Mouse (Mus musculus) intestine, embryonic 15.5 days (tissue): ENCODE results near the gene Srgap2. TPM values are rescaled to one million over a fixed set of nuclear protein-coding genes. Genes with fewer than 3 reads are reported as not detected.

Source experiments
- ATAC-seq: fragments of 200-750 bp; cut with Nextera tagmentation; 2 replicates; pipeline ENCODE4 v1.8.0; 2017; ENCODE audit warnings: moderate TSS enrichment, moderate library complexity
- H3K27ac ChIP-seq: fragments of 300-500 bp; sonication (generic); 2 replicates; pipeline ENCODE4 v1.5.1; 2015; ENCODE audit warnings: mild to moderate bottlenecking, inconsistent platforms
- H3K27me3 ChIP-seq: fragments of 300-500 bp; sonication (generic); replicated peaks from 2 replicates; pipeline ENCODE4 v1.6.1; 2015; ENCODE audit warnings: inconsistent platforms
- H3K36me3 ChIP-seq: fragments of 300-500 bp; sonication (generic); 2 replicates; pipeline ENCODE4 v1.6.1; 2015; ENCODE audit warnings: inconsistent platforms
- H3K4me1 ChIP-seq: fragments of 300-500 bp; sonication (generic); replicated peaks from 2 replicates; pipeline ENCODE4 v1.6.1; 2015; ENCODE audit warnings: inconsistent platforms
- H3K4me2 ChIP-seq: fragments of 300-500 bp; sonication (generic); replicated peaks from 2 replicates; pipeline ENCODE4 v1.6.1; 2015; ENCODE audit warnings: mild to moderate bottlenecking, inconsistent platforms
- H3K4me3 ChIP-seq: fragments of 300-500 bp; sonication (generic); replicated peaks from 2 replicates; pipeline ENCODE4 v1.5.1; 2015; ENCODE audit warnings: inconsistent platforms
- H3K9ac ChIP-seq: fragments of 300-500 bp; sonication (generic); 2 replicates; pipeline ENCODE4 v1.6.1; 2015; ENCODE audit warnings: inconsistent platforms
- H3K9me3 ChIP-seq: fragments of 300-500 bp; sonication (generic); 2 replicates; pipeline ENCODE4 v1.6.1; 2016; ENCODE audit warnings: inconsistent platforms
- WGBS: fragments of 180-500 bp; shearing (Covaris S2); methylation state at CpG from one replicate; pipeline ENCODE4 v1.1.7; 2015; 5-methylcytosine and 5-hydroxymethylcytosine counted together
- polyA plus RNA-seq: library from polyadenylated mRNA; unstranded; fragments of >200 nt; fragmentation: Nextera tagmentation; extraction: Ambion mirVana; gene quantifications from 2 replicates; pipeline ENCODE4 v1.2.1, GENCODE M21; 2015

Gene Srgap2
- polyA plus RNA-seq, 1 experiment from 2014 or later = 7.9 TPM

GRCm38 (mm10) chr1:131486094-131486850, 40.9 kb downstream of the Srgap2 start:
- Histone ChIP-seq H3K4me1 (no peaks in the 10 kb centered on the region), H3K27me3 (no peaks in the 10 kb centered on the region), H3K4me2 (no peak overlapping the region), H3K9me3 (no peaks in the 10 kb centered on the region), H3K4me3 (no peak overlapping the region), H3K27ac (no peak overlapping the region), H3K9ac (no peak overlapping the region), H3K36me3 (no peaks in the 10 kb centered on the region)
- no peak for ATAC-seq
- WGBS = 59% methylated on average over 5 of the region's 5 CpGs

GRCm38 (mm10) chr1:131482242-131482641, 44.9 kb downstream of the Srgap2 start:
- Histone ChIP-seq H3K9ac (no peak overlapping the region), H3K4me2 (no peak overlapping the region), H3K27ac (no peak overlapping the region), H3K36me3 (no peaks in the 10 kb centered on the region), H3K4me1 (no peaks in the 10 kb centered on the region), H3K27me3 (no peaks in the 10 kb centered on the region), H3K9me3 (no peaks in the 10 kb centered on the region), H3K4me3 (no peak overlapping the region)
- 80% methylated on average over 3 of the region's 3 CpGs for WGBS
- ATAC-seq = no peak

DNA sequence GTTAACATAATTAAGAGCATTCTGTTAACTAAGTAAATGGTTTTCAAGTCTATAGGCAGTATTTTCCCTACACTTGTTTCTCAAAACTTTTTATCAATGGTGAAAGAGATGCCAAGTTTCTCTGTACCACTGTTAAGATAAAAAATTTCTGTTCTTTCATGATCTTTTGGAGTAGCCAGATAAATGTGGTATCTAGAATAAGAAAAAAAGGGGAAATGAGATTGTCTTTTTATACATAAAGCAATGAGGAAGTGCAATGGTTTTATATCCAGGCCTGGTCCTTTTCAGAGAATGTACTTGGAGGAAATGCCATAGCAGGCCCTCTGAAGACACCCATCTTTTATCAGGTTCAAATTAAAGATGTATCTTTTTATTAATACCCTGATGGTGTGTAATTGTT, 45.8 kb downstream of the Srgap2 start:
- Histone ChIP-seq H3K9me3 (no peaks in the 10 kb centered on the region), H3K4me3 (no peak overlapping the region), H3K36me3 (no peaks in the 10 kb centered on the region), H3K27me3 (no peaks in the 10 kb centered on the region), H3K4me1 (no peaks in the 10 kb centered on the region), H3K27ac (no peak overlapping the region), H3K4me2 (no peak overlapping the region), H3K9ac (no peak overlapping the region)
- no peak for ATAC-seq

GRCm38 (mm10) chr1:131478770-131479305, 48.3 kb downstream of the Srgap2 start:
- no peaks in the 10 kb centered on the region for H3K36me3 ChIP-seq
- 63% methylated on average over 2 of the region's 2 CpGs for WGBS
- no peaks in the 10 kb centered on the region for H3K9me3 ChIP-seq
- no peak overlapping the region for H3K9ac ChIP-seq
- ATAC-seq = no peak
- no peak overlapping the region for H3K4me3 ChIP-seq
- no peaks in the 10 kb centered on the region for H3K27me3 ChIP-seq
- H3K4me2 ChIP-seq = no peak overlapping the region
- H3K4me1 ChIP-seq = no peaks in the 10 kb centered on the region
- no peak overlapping the region for H3K27ac ChIP-seq

GRCm38 (mm10) chr1:131475306-131475705, 51.8 kb downstream of the Srgap2 start:
- no peak overlapping the region for H3K4me2 ChIP-seq
- H3K9me3 ChIP-seq = no peaks in the 10 kb centered on the region
- no peak overlapping the region for H3K9ac ChIP-seq
- H3K4me3 ChIP-seq = no peak overlapping the region
- no peaks in the 10 kb centered on the region for H3K4me1 ChIP-seq
- H3K27ac ChIP-seq = no peak overlapping the region
- no peak for ATAC-seq
- no peaks in the 10 kb centered on the region for H3K36me3 ChIP-seq
- no peaks in the 10 kb centered on the region for H3K27me3 ChIP-seq

GRCm38 (mm10) chr1:131473631-131474118, 53.5 kb downstream of the Srgap2 start:
- ATAC-seq = no peak
- H3K9me3 ChIP-seq = no peaks in the 10 kb centered on the region

DNA sequence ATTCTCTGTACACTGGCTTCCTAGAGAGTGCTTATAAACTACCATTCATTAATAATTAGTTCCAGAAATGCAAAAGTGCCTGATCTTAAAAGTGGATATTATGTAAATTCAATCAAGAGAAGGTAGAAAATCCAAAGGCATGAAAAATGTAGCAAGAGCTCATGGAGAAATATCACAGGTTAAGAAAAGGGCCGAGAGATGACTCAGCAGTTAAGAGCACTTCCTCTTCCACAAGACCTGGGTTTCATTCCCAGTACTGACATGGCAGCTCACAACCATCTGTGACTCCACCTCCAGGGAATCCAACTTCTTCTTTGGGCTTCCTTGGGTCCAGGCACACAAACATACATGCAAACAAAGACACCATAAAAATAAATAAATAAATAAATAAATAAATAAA, 56.6 kb downstream of the Srgap2 start:
- no peak for ATAC-seq

More at GRCm38 (mm10) chr1:131473631-131474118, 53.5 kb downstream of the Srgap2 start:
- no peaks in the 10 kb centered on the region for H3K4me1 ChIP-seq
- H3K4me2 ChIP-seq = no peak overlapping the region
- no peaks in the 10 kb centered on the region for H3K27me3 ChIP-seq
- no peak overlapping the region for H3K27ac ChIP-seq
- H3K9ac ChIP-seq = no peak overlapping the region
- H3K36me3 ChIP-seq = no peaks in the 10 kb centered on the region
- H3K4me3 ChIP-seq = no peak overlapping the region

GRCm38 (mm10) chr1:131465855-131466254, 61.3 kb downstream of the Srgap2 start:
- no peak for ATAC-seq
- H3K4me1 ChIP-seq = no peaks in the 10 kb centered on the region

More for the DNA sequence above, 56.6 kb downstream of the Srgap2 start:
- Histone ChIP-seq H3K9me3 (no peaks in the 10 kb centered on the region), H3K27ac (no peak overlapping the region), H3K36me3 (no peaks in the 10 kb centered on the region), H3K9ac (no peak overlapping the region), H3K27me3 (no peaks in the 10 kb centered on the region), H3K4me1 (no peaks in the 10 kb centered on the region), H3K4me3 (no peak overlapping the region), H3K4me2 (no peak overlapping the region)
- WGBS = 90% methylated on average over 1 of the region's 1 CpGs

DNA sequence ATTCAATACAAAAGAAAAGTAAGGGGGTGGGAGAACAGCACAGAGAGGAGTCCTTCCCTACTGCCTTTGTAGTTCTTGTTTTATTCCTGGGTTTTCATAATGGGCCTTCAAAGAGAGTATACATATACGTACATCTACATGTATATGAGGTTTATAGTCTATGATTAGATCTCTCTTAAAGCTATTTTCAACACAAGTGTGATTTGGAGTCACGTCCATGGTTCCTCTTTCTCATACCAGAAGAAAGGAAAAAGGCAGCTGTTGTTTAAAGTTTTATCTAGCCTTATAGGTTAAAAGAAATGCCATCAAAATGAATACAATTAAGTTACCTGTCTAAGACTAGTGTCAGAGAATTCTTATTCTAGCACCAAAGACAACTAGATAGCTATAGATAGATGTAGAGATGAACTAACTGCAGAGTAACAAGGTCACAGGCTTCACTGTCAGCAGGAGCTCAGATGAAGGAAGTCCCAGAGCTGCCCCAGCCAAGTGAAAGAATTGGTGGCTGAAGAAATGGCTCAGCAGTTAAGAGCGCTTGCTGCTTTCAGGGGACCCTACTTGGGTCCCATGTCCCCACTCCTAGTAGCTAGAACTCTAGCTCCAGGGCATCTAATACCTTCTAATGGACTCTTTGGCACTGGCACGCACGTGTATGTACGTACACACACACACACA, 63.1 kb downstream of the Srgap2 start:
- Histone ChIP-seq H3K27me3 (no peaks in the 10 kb centered on the region), H3K9me3 (no peaks in the 10 kb centered on the region), H3K4me3 (no peak overlapping the region), H3K4me1 (no peaks in the 10 kb centered on the region), H3K27ac (no peak overlapping the region), H3K36me3 (no peaks in the 10 kb centered on the region), H3K9ac (no peak overlapping the region), H3K4me2 (no peak overlapping the region)
- ATAC-seq = no peak
- 88% methylated on average over 6 of the region's 6 CpGs for WGBS

More at GRCm38 (mm10) chr1:131465855-131466254, 61.3 kb downstream of the Srgap2 start:
- no peaks in the 10 kb centered on the region for H3K9me3 ChIP-seq
- H3K27me3 ChIP-seq = no peaks in the 10 kb centered on the region
- WGBS = 85% methylated on average over 4 of the region's 4 CpGs
- no peak overlapping the region for H3K4me2 ChIP-seq
- no peak overlapping the region for H3K9ac ChIP-seq
- H3K4me3 ChIP-seq = no peak overlapping the region
- no peak overlapping the region for H3K27ac ChIP-seq
- no peaks in the 10 kb centered on the region for H3K36me3 ChIP-seq

DNA sequence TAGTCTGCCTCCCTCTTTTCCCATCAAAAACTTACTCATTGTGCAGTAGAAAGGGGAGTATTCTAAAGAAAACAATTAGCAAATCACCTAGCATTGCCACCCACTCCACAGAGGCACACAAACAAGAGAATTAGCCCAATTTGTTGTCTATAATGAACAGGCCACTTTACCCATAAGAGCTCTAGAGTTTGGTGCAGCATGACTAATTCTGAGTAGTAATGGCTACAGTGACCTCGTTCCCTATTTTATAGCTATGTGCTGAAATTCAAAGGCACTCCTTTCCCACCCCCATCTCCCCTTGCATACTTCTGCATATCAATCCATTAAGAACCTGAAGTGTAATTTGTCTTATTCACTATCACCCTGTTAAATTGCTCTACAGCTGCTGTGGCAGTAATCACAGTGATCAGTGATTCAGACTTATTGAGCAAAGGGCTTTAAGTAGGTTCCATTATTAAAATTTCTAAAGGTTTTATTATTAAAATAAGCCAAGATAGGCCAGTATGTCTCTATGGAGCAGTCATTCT, 64.5 kb downstream of the Srgap2 start:
- H3K27me3 ChIP-seq = no peaks in the 10 kb centered on the region
- no peaks in the 10 kb centered on the region for H3K9me3 ChIP-seq
- H3K4me3 ChIP-seq = no peak overlapping the region
- no peak overlapping the region for H3K27ac ChIP-seq
- H3K4me1 ChIP-seq = no peaks in the 10 kb centered on the region
- WGBS = 65% methylated on average over 1 of the region's 1 CpGs
- no peak overlapping the region for H3K4me2 ChIP-seq
- H3K9ac ChIP-seq = no peak overlapping the region
- no peaks in the 10 kb centered on the region for H3K36me3 ChIP-seq
- ATAC-seq = no peak

DNA sequence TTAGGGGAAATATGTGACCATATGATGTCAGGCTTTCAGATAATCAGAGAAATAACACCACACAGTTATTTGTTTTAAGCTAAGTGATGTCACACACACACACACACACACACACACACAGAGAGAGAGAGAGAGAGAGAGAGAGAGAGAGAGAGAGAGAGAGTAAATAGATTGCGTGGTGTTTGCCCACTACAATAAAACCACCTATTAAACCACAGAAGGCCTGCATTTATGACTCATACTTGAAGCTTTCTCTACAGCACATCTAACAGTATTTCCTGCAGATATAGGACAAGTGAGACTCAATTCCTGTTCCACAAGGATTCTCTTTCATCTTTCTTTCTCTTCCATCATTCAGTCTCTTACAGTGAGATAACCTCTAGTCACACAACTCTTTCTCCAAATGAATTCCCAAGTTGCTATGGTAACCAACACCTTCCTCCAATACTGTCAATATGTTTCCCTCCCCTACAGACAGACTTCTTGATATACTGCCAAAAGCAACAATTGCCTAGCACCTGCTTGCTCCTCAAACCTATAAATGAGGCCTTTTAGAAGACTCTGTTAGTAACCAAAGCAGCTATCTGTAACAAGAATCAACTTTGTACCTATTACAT, 66.1 kb downstream of the Srgap2 start:
- 78% methylated on average over 1 of the region's 1 CpGs for WGBS
- no peaks in the 10 kb centered on the region for H3K9me3 ChIP-seq
- no peak overlapping the region for H3K4me3 ChIP-seq
- no peaks in the 10 kb centered on the region for H3K27me3 ChIP-seq
- no peak for ATAC-seq
- H3K27ac ChIP-seq = no peak overlapping the region
- H3K4me2 ChIP-seq = no peak overlapping the region
- no peaks in the 10 kb centered on the region for H3K36me3 ChIP-seq
- no peak overlapping the region for H3K9ac ChIP-seq
- no peaks in the 10 kb centered on the region for H3K4me1 ChIP-seq

DNA sequence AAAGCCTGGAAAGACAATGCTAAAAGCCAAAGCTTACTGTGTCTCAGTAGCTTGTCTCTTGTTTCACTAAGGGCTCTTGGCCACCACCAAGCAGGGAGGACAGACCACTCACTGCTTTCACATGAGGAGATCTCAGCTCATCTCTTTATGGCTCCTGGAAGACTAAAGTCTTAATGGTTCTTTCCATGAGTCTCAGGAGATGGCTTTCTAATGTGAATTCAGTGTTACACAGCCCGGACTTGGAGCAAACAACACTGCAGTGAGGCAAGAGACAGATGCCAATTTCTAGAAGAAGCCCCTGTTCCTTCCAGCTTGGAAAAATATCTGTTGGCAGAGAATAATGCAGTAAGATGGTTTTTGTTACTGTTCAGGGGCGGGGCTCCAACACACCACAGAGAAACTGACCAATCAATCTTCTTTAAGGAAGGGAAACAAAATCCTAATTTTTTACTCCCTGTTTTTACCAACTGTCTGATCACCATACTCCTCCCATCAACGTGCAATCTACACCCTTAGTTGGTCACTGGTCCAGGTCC, 71.7 kb downstream of the Srgap2 start:
- no peaks in the 10 kb centered on the region for H3K36me3 ChIP-seq
- no peak overlapping the region for H3K27ac ChIP-seq
- no peak for ATAC-seq
- no peak overlapping the region for H3K4me2 ChIP-seq
- no peak overlapping the region for H3K9ac ChIP-seq
- 81% methylated on average over 3 of the region's 3 CpGs for WGBS
- H3K9me3 ChIP-seq = no peaks in the 10 kb centered on the region
- H3K4me1 ChIP-seq = no peaks in the 10 kb centered on the region
- H3K4me3 ChIP-seq = no peak overlapping the region
- no peaks in the 10 kb centered on the region for H3K27me3 ChIP-seq
